Mouse (Mus musculus): ENCODE data around the gene Unc13c.

DNA sequence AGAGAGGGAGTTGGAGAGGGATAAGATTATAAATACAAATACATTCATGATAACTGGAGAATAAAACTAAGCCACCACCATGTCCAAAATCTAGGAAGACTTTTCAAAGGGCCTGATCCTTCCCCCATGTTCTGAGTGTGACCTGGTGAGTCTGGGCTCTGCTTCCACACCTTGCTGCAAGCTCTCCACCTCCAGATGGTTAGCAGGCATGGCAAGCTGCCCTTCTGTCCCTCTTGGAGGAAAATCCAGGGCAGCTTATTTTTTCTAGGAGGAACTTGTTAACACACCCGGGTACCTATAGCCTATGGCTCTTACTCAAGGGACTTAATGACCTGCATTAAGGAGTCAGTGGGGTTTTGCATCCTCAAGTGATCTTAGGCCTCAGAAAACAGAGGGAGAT, 364.8 kb downstream of the Unc13c start:
- TF ChIP-seq POLR2A (IDR thresholded peaks at IDR 0.05; ENCODE audit: extremely low read depth, insufficient read depth, low read length) (no peak), CTCF (IDR thresholded peaks at IDR 0.05; ENCODE audit: low read depth, low read length) (no peak)
